Mouse (Mus musculus) spleen, postnatal 10 days (tissue): ENCODE measurements around the gene Dyrk3.
"Not testable (repeated sequence)": the region's sequence is repeated elsewhere in the genome, so short reads cannot be mapped to it uniquely, and the experiment has no call there.

Experiments
- DNase-seq, 2 experiments: peaks; one replicate each; pipeline ENCODE4 v3.0.0; 2021 to 2022; ENCODE audit warnings: low spot score in 2 of 2

Gene Dyrk3

GRCm38 (mm10) chr1:131155456-131155855 lies 17.3 kb upstream of the Dyrk3 start:
- peak; percentile 41 to 77 for DNase-seq

GRCm38 (mm10) chr1:131153018-131153629 lies 15.0 kb upstream of the Dyrk3 start, which contains the start of gene Eif2d:
Gene Eif2d (plus strand): TSS chr1:131153181.
- peak; percentile 73 to 90 for DNase-seq

- DNase-seq = no peak
Measured at GRCm38 (mm10) chr1:131149496-131149895, 11.4 kb upstream of the Dyrk3 start.

GRCm38 (mm10) chr1:131146181-131146614 lies 8.1 kb upstream of the Dyrk3 start:
- DNase-seq = no peak

GRCm38 (mm10) chr1:131145222-131145621 lies 7.1 kb upstream of the Dyrk3 start:
- DNase-seq = not testable (repeated sequence)

GRCm38 (mm10) chr1:131142472-131142871 lies 4.3 kb upstream of the Dyrk3 start:
- no peak for DNase-seq

- DNase-seq = no peak
Measured at GRCm38 (mm10) chr1:131141449-131141848, 3.3 kb upstream of the Dyrk3 start.

- no peak for DNase-seq
Measured at GRCm38 (mm10) chr1:131139102-131140095, 1.3 kb upstream of the Dyrk3 start.

GRCm38 (mm10) chr1:131137717-131138118 lies 422 bp downstream of the Dyrk3 start:
- DNase-seq = peak in 1 of 2 experiments; percentile 60

GRCm38 (mm10) chr1:131137111-131137510 lies 1.0 kb downstream of the Dyrk3 start:
- no peak for DNase-seq

GRCm38 (mm10) chr1:131135960-131136629 lies 2.0 kb downstream of the Dyrk3 start:
- peak in 1 of 2 experiments; percentile 34 for DNase-seq

GRCm38 (mm10) chr1:131134942-131135522 lies 3.1 kb downstream of the Dyrk3 start:
- DNase-seq = peak in 1 of 2 experiments; percentile 65

GRCm38 (mm10) chr1:131134231-131134630 lies 3.9 kb downstream of the Dyrk3 start:
- DNase-seq = no peak

- DNase-seq = peak; percentile 74 to 77
Measured at GRCm38 (mm10) chr1:131125987-131126744, 12.0 kb downstream of the Dyrk3 start.

- DNase-seq = no peak
Measured at GRCm38 (mm10) chr1:131123522-131124265, 14.4 kb downstream of the Dyrk3 start.

- peak in 1 of 2 experiments; percentile 71 for DNase-seq
Measured at GRCm38 (mm10) chr1:131121987-131122386, 16.2 kb downstream of the Dyrk3 start.

GRCm38 (mm10) chr1:131119026-131119425 lies 19.1 kb downstream of the Dyrk3 start:
- DNase-seq = peak in 1 of 2 experiments; percentile 80

GRCm38 (mm10) chr1:131118530-131118929 lies 19.6 kb downstream of the Dyrk3 start:
- no peak for DNase-seq

GRCm38 (mm10) chr1:131116430-131117011 lies 21.6 kb downstream of the Dyrk3 start:
- DNase-seq = no peak

GRCm38 (mm10) chr1:131115932-131116331 lies 22.2 kb downstream of the Dyrk3 start:
- peak in 1 of 2 experiments; percentile 81 for DNase-seq
